Mouse (Mus musculus) olfactory bulb, adult 2 months (tissue): Measurements from ENCODE around the gene Insr.

Experiments
- CTCF ChIP-seq: fragments of 200-500 bp; IDR thresholded peaks from 2 replicates; pipeline ENCODE4 v1.5.1; 2012; ENCODE audit warnings: low read depth, mild to moderate bottlenecking, low read length, moderate library complexity; ENCODE audit not compliant: insufficient read depth
- POLR2A ChIP-seq: fragments of 200-500 bp; IDR thresholded peaks from 2 replicates; pipeline ENCODE4 v1.6.1; 2012; ENCODE audit warnings: mild to moderate bottlenecking, low read depth, low read length, moderate library complexity; ENCODE audit not compliant: insufficient read depth

DNA sequence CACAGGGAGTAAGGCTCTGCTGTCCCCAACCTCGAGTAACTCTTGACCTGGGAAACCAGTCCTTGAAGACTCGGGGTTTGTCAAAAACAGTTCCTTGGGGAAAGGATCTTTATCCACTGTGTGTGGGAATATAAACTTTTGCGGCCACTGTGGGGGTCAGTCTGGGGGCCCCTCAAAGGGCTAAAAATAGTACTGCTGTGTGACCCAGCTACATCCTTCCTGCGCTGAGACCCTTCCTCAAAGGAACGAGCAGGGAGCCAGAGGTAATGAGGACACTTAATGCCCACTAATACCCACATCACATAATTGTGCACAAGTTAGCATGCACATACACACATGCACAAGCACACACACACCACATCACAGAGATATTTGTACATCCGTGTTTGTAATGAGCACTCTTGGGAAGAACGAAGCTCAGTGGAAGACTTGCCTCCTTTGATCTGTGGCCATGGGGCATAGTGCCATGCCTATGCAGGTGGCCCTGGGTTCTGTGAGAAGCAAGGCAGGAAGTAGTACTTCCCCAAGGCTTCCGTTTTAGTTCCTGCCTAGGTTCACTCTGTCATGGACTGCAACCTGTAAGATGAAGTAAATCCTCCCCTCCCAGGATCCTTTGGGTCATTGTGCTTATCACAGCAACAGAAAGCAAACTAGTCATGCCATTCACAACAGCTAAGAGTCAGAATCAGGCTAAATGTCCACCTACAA is 48.3 kb upstream of the Insr start:
- no peak for TF ChIP-seq POLR2A
- no peak for TF ChIP-seq CTCF
